Mouse (Mus musculus): ENCODE data around the gene Tor1a.

Tor1a gene

DNA sequence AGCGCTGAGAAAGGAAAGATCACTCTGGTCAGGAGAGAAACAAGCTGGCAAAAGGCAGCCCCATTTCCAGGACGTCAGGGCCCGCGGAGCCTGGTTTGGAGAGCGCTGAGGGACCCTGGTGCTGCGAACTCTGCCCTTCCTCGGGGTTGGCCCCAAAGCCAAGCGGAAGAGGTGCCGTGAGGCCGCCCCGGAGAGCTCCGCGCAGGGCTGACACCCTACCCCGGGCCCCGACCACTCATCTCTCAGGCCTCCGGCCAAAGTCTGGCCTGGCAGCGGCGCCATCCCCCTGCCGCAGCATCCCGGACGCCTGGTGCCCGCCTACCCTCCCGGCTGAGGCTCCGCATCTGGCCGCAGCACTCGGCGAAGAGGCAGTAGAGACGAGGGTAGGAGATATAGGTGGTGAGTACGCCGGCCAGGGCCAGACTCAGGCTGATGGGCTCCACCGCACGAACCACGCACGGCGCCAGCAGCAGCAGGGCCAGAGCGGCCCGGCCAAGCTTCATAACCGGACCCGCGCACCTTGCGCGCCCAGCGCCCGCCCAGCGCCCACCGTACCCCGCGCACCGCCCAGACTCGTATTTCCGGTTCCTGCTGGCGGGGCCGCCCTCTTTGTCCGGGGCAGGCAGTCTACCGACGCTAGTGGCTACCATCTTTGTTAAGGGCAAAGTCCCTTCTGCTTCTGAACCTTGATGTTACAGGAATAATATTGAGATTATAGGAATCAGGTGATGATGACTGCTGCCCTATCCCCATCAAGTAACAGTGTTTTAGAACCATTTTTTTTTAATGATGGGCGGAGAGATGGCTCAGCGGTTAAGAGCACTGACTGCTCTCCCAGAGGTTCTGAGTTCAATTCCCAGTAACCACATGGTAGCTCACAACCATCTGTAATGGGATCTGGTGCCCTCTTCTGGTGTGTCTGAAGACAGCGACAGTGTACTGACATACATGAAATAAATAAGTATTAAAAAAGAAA lies at the start of gene Tor1a:
TSS of gene Tor1a (minus strand) at position 582 of the 976 bp plus-strand sequence.
- peak; percentile 92 for DNase-seq (ENCODE audit: low read depth, low spot score)

GRCm38 (mm10) chr2:31013371-31014120 lies 45.8 kb upstream of the Tor1a start:
- no peak for DNase-seq (ENCODE audit: low read depth, low spot score)

- no peak for DNase-seq (ENCODE audit: low read depth, low spot score)
These were observed 39.5 kb upstream of the Tor1a start for GRCm38 (mm10) chr2:31007208-31007607.

- DNase-seq (ENCODE audit: low read depth, low spot score), result no peak
These were observed 38.7 kb upstream of the Tor1a start for GRCm38 (mm10) chr2:31006434-31006833.

DNA sequence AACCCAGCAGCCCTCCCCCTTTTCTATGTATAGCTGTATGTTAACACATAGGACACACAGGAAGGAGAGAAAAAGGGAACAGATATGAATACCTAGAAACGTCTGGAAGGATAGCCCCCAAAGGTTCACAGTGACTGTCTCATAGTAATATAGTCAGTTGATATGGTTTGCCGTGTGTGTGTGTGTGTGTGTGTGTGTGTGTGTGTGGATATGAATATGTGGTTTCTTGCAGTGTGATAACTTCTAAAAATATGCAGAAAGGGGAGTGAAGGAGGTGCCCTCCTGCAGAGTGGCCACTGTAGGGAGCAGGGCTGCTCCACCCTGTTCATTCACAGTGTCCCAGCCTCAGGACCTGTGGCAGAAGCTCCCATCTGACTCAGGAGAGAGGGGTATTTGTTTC lies 37.7 kb upstream of the Tor1a start:
- DNase-seq (ENCODE audit: low read depth, low spot score), result no peak

GRCm38 (mm10) chr2:31002857-31003256 lies 35.1 kb upstream of the Tor1a start:
- no peak for DNase-seq (ENCODE audit: low read depth, low spot score)

GRCm38 (mm10) chr2:30998443-30999260 lies 30.9 kb upstream of the Tor1a start:
- DNase-seq (ENCODE audit: low read depth, low spot score), result no peak

GRCm38 (mm10) chr2:30995432-30995996 lies 27.8 kb upstream of the Tor1a start:
- no peak for DNase-seq (ENCODE audit: low read depth, low spot score)

DNA sequence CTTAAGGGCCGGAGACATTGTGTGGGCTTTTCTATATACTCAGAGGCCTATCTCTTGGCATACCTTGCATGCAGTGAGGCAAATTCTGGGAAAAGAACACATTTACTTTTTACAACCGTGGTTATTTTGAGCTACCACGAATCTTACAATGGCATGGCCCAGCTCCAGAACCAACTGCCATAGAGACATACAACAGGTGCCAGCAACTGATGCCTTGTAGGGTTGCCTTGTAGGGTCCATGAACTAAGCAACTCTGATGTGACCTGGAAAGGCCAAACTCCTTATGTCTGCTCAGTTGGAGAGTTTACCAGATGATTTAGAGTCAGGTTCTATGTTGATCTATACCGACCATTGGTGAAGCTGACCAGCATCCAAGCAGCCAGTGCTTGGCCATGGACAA lies 27.1 kb upstream of the Tor1a start:
- DNase-seq (ENCODE audit: low read depth, low spot score), result no peak

DNA sequence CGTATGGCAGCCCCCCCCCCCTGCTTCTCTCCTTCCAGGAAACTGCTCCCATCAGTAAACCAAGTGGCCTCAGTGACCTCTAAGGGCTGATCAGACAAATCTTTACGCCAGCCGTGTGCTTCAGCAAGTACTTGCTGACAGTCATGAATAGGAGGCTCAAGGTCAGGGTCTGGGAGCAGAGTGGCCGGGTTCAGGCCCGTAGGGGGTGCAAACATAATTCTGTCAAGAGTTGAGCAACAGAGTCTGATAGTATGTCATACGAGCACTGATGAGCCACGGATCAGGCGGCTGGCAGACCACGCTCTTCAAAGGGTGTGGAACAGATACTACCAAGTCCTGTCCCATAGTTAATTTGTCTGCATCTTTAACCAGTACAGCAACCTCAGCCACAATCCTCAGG lies 22.5 kb upstream of the Tor1a start:
- no peak for DNase-seq (ENCODE audit: low read depth, low spot score)

- peak; percentile 85 for DNase-seq (ENCODE audit: low read depth, low spot score)
These were observed 17.6 kb upstream of the Tor1a start for GRCm38 (mm10) chr2:30985111-30986020.

DNA sequence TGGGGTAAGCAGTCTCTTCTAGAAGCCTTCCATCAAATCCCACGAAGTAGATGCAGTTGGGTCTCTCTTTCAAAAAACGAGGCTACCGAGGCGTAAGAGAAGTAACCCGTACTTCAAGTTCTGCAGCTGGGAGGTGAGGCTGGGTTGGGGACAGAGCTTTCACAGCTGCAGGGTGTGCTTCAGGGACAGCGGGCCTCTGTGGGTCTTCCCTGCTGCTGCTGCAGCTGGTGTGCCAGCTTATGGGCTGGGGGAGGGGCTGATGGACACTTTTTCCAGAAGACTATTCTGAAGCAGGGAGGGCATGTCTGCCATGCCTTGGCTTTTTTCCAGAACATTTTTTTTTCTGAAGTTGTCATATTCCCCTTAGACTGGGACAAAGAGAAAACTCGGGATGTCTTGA lies 15.3 kb upstream of the Tor1a start:
- peak; percentile 65 for DNase-seq (ENCODE audit: low read depth, low spot score)

DNA sequence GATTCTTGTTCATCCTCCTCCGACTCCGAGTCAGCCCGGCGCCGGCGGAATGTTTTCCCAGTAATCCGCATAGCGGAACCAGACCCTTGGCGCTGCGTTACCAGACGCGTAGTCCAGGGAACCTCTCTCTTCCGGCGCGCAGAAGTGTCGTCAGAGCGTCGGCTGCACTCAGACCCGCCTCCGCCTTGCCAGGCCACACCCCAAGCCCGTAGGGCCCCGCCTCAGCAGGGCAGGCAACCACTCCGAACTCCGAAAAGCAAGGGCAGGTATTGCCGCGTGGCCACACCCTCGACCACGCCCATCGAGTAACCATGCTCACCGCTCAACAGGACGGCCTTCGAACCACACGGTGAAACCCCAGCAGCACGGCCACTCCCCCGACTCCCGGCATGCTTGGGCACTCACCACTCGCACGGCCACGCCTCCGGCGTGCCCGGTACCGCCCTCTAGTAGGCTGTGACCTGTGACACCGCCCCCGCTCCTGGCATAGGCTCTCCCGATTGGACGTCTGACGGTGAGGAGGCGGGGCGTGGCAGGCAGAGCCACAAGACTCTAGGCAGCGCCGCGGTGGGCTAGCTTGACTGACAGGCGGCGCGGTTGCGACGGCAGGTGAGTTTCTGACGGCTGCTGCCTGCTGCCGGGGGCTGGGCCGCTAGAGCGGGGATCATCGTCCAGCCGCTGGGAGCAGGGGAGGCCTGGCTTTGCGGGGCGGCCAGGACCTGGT lies 14.2 kb upstream of the Tor1a start, which contains the start of the genes BC005624 and Usp20:
TSS of gene BC005624 (minus strand) at position 412 of the 724 bp plus-strand sequence.
TSS of gene Usp20 (plus strand) at position 490 of the 724 bp plus-strand sequence.
- peak; percentile 100 for DNase-seq (ENCODE audit: low read depth, low spot score)

DNA sequence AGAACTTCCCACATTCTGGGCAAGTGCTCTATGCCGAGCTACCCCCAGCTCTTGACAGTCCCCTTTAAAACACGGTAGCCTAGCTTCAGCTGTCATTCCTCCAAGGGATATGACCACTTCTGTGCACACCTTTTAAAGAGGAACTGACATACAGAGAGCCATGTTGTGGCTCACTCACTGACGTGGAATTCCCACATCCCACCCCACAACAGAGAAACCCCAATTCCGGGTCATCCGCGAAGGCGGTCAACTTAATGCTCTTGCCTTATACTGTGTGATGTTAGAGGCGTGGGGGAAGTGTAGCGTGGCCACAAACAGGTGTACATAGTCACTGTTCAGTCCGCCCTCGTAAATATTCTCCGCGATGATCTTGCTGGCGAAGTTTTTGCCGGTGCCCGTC lies 907 bp downstream of the Tor1a start:
- DNase-seq (ENCODE audit: low read depth, low spot score), result peak; percentile 61

DNA sequence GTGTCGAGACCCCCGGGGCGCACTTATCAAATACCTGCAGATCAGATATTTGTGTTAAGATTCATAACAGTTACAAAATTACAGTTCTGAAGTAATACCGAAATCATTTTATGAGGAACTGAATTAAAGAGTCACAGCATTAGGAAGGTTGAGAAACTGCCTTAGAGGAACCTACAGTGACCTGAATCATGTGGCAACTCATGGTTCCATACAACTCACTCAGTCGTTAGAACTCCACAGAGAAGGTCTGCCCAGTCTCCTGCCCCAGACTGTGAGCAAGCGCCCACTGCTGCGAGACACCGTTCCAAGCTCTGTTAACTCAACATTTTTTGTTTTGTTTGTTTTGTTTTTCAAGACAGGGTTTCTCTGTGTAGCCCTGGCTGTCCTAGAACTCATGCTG lies 2.1 kb downstream of the Tor1a start:
- peak; percentile 33 for DNase-seq (ENCODE audit: low read depth, low spot score)

GRCm38 (mm10) chr2:30962570-30963254 lies 5.0 kb downstream of the Tor1a start:
- DNase-seq (ENCODE audit: low read depth, low spot score), result no peak

DNA sequence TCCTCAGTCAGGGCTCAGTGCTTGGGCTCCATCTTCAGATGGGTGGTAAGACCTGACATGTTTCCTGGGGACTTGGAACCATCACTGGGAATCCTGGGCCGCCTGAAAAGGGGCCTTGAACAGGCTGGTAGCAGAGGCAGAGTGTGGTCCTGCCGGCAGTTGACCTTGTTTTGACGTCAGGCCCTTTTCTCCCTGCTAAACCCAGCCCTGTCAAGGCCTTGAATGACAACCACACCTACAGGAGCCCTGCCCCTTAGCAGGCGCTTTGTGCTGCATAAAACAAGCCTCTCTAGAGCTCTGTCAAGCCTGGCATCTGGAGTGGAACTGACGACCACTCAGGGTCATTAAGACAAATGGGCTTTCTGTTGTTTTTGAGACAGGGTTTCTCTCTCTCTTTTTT lies 7.9 kb downstream of the Tor1a start:
- DNase-seq (ENCODE audit: low read depth, low spot score), result no peak

DNA sequence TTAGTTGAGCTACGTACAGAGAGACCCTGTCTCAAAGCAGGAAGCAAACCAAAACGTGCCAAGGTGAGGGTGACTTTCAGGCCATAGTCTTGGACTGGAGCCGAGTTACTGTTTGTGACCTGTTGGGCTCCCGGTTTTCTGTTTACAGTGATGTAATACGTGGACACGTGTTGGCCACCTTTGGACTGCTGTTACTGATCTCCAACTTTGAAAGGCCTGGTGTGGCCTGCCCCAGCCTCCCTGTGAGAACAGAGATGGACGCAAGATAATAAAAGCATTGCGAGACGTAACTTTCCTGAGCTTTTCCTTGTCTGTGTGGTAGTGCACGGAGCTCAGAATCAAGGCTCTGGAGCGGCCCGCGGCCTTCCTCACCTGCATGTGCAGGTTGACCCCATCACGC lies 9.0 kb downstream of the Tor1a start:
- no peak for DNase-seq (ENCODE audit: low read depth, low spot score)

GRCm38 (mm10) chr2:30957511-30957910 lies 10.2 kb downstream of the Tor1a start:
- DNase-seq (ENCODE audit: low read depth, low spot score), result no peak

Data from A20 (cell line).